Mouse (Mus musculus) MEL (cell line): Measurements from ENCODE around the gene Scd4. TPM values are rescaled to one million over a fixed set of nuclear protein-coding genes. Genes with fewer than 3 reads are reported as not detected.

Experiments used
- DNase-seq: peaks from one replicate; pipeline ENCODE4 v3.0.0; 2011; ENCODE audit warnings: low read depth, low spot score
- H3K27ac ChIP-seq: 2 replicates; pipeline ENCODE4 v1.5.1; 2012; ENCODE audit warnings: low read depth, mild to moderate bottlenecking, control low read depth, low read length, moderate library complexity; ENCODE audit not compliant: control insufficient read depth
- H3K27me3 ChIP-seq, 2 experiments: fragments of 150-350 bp in 1 of 2; sonication (generic) in 1 of 2; 2 replicates each; pipeline ENCODE4 v1.6.1; 2012; ENCODE audit warnings: low read length in 2 of 2, mild to moderate bottlenecking in 2 of 2, improper control_type of control experiment in 1 of 2, moderate library complexity in 1 of 2; ENCODE audit not compliant: insufficient read depth in 2 of 2, control insufficient read depth in 1 of 2
- H3K36me3 ChIP-seq, 2 experiments: 2 replicates each; pipeline ENCODE4 v1.6.1; 2012 to 2014; ENCODE audit warnings: low read length in 2 of 2, improper control_type of control experiment in 1 of 2, inconsistent platforms in 1 of 2, mild to moderate bottlenecking in 1 of 2; ENCODE audit not compliant: insufficient read depth in 2 of 2, control insufficient read depth in 1 of 2
- H3K4me1 ChIP-seq, 2 experiments: fragments of 150-350 bp in 1 of 2; sonication (generic) in 1 of 2; 2 replicates each; pipeline ENCODE4 v1.6.1; 2012; ENCODE audit warnings: low read length in 2 of 2, improper control_type of control experiment in 1 of 2, mild to moderate bottlenecking in 1 of 2; ENCODE audit not compliant: insufficient read depth in 2 of 2, control insufficient read depth in 1 of 2
- H3K4me3 ChIP-seq, 2 experiments: fragments of 150-350 bp in 1 of 2; sonication (generic) in 1 of 2; 2 replicates each; pipeline ENCODE4 v1.5.1; 2012; ENCODE audit warnings: low read depth in 2 of 2, low read length in 2 of 2, mild to moderate bottlenecking in 2 of 2, moderate library complexity in 2 of 2, control low read depth in 1 of 2, improper control_type of control experiment in 1 of 2; ENCODE audit not compliant: control insufficient read depth in 1 of 2, insufficient read depth in 1 of 2
- H3K79me2 ChIP-seq: 2 replicates; pipeline ENCODE4 v1.6.1; 2012; ENCODE audit warnings: mild to moderate bottlenecking, low read length, moderate library complexity; ENCODE audit not compliant: control insufficient read depth, poor library complexity, insufficient read depth
- H3K9ac ChIP-seq: 2 replicates; pipeline ENCODE4 v1.6.1; 2012; ENCODE audit warnings: low read depth, mild to moderate bottlenecking, control low read depth, low read length, moderate library complexity; ENCODE audit not compliant: control insufficient read depth, poor library complexity, severe bottlenecking
- H3K9me3 ChIP-seq: fragments of 150-350 bp; sonication (generic); replicated peaks from 2 replicates; pipeline ENCODE4 v1.6.1; 2012; ENCODE audit warnings: mild to moderate bottlenecking, low read length, improper control_type of control experiment, moderate library complexity; ENCODE audit not compliant: insufficient read depth
- BHLHE40 ChIP-seq: IDR thresholded peaks from 2 replicates; pipeline ENCODE4 v1.6.1; 2012; ENCODE audit warnings: low read depth, mild to moderate bottlenecking, inconsistent platforms, low read length, improper control_type of control experiment, borderline replicate concordance
- CHD1 ChIP-seq: IDR thresholded peaks from 2 replicates; pipeline ENCODE4 v1.6.1; 2012; ENCODE audit warnings: low read depth, mild to moderate bottlenecking, inconsistent platforms, low read length, improper control_type of control experiment
- CHD2 ChIP-seq: IDR thresholded peaks from 2 replicates; pipeline ENCODE4 v1.6.1; 2011; ENCODE audit warnings: low read length, improper control_type of control experiment
- E2F4 ChIP-seq: IDR thresholded peaks from 2 replicates; pipeline ENCODE4 v1.6.1; 2011; ENCODE audit warnings: low read depth, low read length, improper control_type of control experiment, borderline replicate concordance
- ELF1 ChIP-seq: IDR thresholded peaks from 2 replicates; pipeline ENCODE4 v1.6.1; 2014; ENCODE audit warnings: low read depth, mild to moderate bottlenecking, inconsistent platforms, low read length, improper control_type of control experiment, moderate library complexity
- EP300 ChIP-seq, 2 experiments: IDR thresholded peaks; 2 replicates each; pipeline ENCODE4 v1.6.1; 2011; ENCODE audit warnings: improper control_type of control experiment in 2 of 2, low read length in 2 of 2, low read depth in 1 of 2, mild to moderate bottlenecking in 1 of 2
- GABPA ChIP-seq: IDR thresholded peaks from 2 replicates; pipeline ENCODE4 v1.6.1; 2012; ENCODE audit warnings: low read depth, mild to moderate bottlenecking, inconsistent platforms, low read length, improper control_type of control experiment, moderate library complexity
- GATA1 ChIP-seq: IDR thresholded peaks from 2 replicates; pipeline ENCODE4 v1.6.1; 2011; ENCODE audit warnings: low read depth, low read length, improper control_type of control experiment
- HCFC1 ChIP-seq: IDR thresholded peaks from 2 replicates; pipeline ENCODE4 v1.6.1; 2012; ENCODE audit warnings: low read depth, mild to moderate bottlenecking, inconsistent platforms, low read length, improper control_type of control experiment, moderate library complexity
- JUND ChIP-seq: IDR thresholded peaks from 2 replicates; pipeline ENCODE4 v1.6.1; 2011; ENCODE audit warnings: low read depth, mild to moderate bottlenecking, improper control_type of control experiment, low read length
- KAT2A ChIP-seq: conservative IDR thresholded peaks from 2 replicates; pipeline ENCODE4 v1.6.1; 2012; ENCODE audit warnings: low read depth, low read length, improper control_type of control experiment, inconsistent platforms
- MAX ChIP-seq: IDR thresholded peaks from 2 replicates; pipeline ENCODE4 v1.6.1; 2011; ENCODE audit warnings: low read length, improper control_type of control experiment
- MAZ ChIP-seq: IDR thresholded peaks from 2 replicates; pipeline ENCODE4 v1.6.1; 2012; ENCODE audit warnings: low read depth, mild to moderate bottlenecking, inconsistent platforms, low read length, improper control_type of control experiment
- MXI1 ChIP-seq: IDR thresholded peaks from 2 replicates; pipeline ENCODE4 v1.6.1; 2011; ENCODE audit warnings: mild to moderate bottlenecking, low read depth, low read length, improper control_type of control experiment
- MYB ChIP-seq: IDR thresholded peaks from 2 replicates; pipeline ENCODE4 v1.6.1; 2011; ENCODE audit warnings: mild to moderate bottlenecking, low read depth, low read length, improper control_type of control experiment
- MYC ChIP-seq: IDR thresholded peaks from 2 replicates; pipeline ENCODE4 v1.6.1; 2011; ENCODE audit warnings: low read depth, mild to moderate bottlenecking, low read length, improper control_type of control experiment, moderate library complexity
- NRF1 ChIP-seq: IDR thresholded peaks from 2 replicates; pipeline ENCODE4 v1.6.1; 2014; ENCODE audit warnings: low read depth, mild to moderate bottlenecking, inconsistent platforms, low read length, improper control_type of control experiment, moderate library complexity; ENCODE audit not compliant: poor library complexity, insufficient read depth, severe bottlenecking
- POLR2A ChIP-seq, 2 experiments: IDR thresholded peaks; 2 replicates each; pipeline ENCODE4 v1.6.1; 2011 to 2012; ENCODE audit warnings: low read length in 2 of 2, mild to moderate bottlenecking in 2 of 2, control low read depth in 1 of 2, improper control_type of control experiment in 1 of 2, low read depth in 1 of 2, moderate library complexity in 1 of 2; ENCODE audit not compliant: control insufficient read depth in 1 of 2, insufficient read depth in 1 of 2, poor library complexity in 1 of 2
- POLR2AphosphoS2 ChIP-seq: IDR thresholded peaks from 2 replicates; pipeline ENCODE4 v1.6.1; 2011; ENCODE audit warnings: low read length, improper control_type of control experiment
- RCOR1 ChIP-seq: IDR thresholded peaks from 2 replicates; pipeline ENCODE4 v1.6.1; 2012; ENCODE audit warnings: low read depth, mild to moderate bottlenecking, inconsistent platforms, low read length, improper control_type of control experiment
- SMC3 ChIP-seq: IDR thresholded peaks from 2 replicates; pipeline ENCODE4 v1.6.1; 2011; ENCODE audit warnings: low read depth, low read length, improper control_type of control experiment
- TAL1 ChIP-seq: IDR thresholded peaks from 2 replicates; pipeline ENCODE4 v1.6.1; 2012; ENCODE audit warnings: mild to moderate bottlenecking, inconsistent platforms, low read length, moderate library complexity, mixed read lengths
- TBP ChIP-seq: IDR thresholded peaks from 2 replicates; pipeline ENCODE4 v1.8.0; 2011; ENCODE audit warnings: low read depth, low read length, improper control_type of control experiment
- TCF12 ChIP-seq: IDR thresholded peaks from 2 replicates; pipeline ENCODE4 v1.6.1; 2014; ENCODE audit warnings: low read depth, mild to moderate bottlenecking, inconsistent platforms, low read length, improper control_type of control experiment, moderate library complexity
- USF2 ChIP-seq, 2 experiments: IDR thresholded peaks; 2 replicates each; pipeline ENCODE4 v1.6.1; 2011 to 2012; ENCODE audit warnings: improper control_type of control experiment in 2 of 2, low read length in 2 of 2, borderline replicate concordance in 1 of 2, inconsistent platforms in 1 of 2, low read depth in 1 of 2, mild to moderate bottlenecking in 1 of 2; ENCODE audit not compliant: insufficient read depth in 1 of 2
- ZC3H11A ChIP-seq: IDR thresholded peaks from 2 replicates; pipeline ENCODE4 v1.6.1; 2012; ENCODE audit warnings: low read depth, mild to moderate bottlenecking, inconsistent platforms, low read length, improper control_type of control experiment
- ZKSCAN1 ChIP-seq: IDR thresholded peaks from 2 replicates; pipeline ENCODE4 v1.6.1; 2012; ENCODE audit warnings: low read depth, mild to moderate bottlenecking, inconsistent platforms, low read length, improper control_type of control experiment, moderate library complexity
- ZMIZ1 ChIP-seq: IDR thresholded peaks from 2 replicates; pipeline ENCODE4 v1.6.1; 2012; ENCODE audit warnings: low read depth, mild to moderate bottlenecking, inconsistent platforms, low read length, improper control_type of control experiment, moderate library complexity
- polyA plus RNA-seq, 2 experiments: library from polyadenylated mRNA; stranded (reverse) in 1 of 2; unstranded in 1 of 2; fragments of >175 nt in 1 of 2; fragments of >200 nt in 1 of 2; gene quantifications; 2 replicates each; pipeline versions ENCODE4 v1.2.1 to v1.2.4; 2012; ENCODE audit warnings: low replicate concordance in 2 of 2, low read depth in 1 of 2; ENCODE audit not compliant: insufficient read length in 2 of 2, insufficient read depth in 1 of 2, missing spikeins in 1 of 2
- total RNA-seq: library from RNA; depleted of rRNA; stranded (reverse); fragments of 300-350 nt; gene quantifications from 2 replicates; pipeline ENCODE4 v1.2.3, GENCODE M21; 2012

The Scd4 gene
- total and polyA plus RNA-seq, 3 experiments, result 0.31 to 0.36 TPM; not detected in 1

DNA sequence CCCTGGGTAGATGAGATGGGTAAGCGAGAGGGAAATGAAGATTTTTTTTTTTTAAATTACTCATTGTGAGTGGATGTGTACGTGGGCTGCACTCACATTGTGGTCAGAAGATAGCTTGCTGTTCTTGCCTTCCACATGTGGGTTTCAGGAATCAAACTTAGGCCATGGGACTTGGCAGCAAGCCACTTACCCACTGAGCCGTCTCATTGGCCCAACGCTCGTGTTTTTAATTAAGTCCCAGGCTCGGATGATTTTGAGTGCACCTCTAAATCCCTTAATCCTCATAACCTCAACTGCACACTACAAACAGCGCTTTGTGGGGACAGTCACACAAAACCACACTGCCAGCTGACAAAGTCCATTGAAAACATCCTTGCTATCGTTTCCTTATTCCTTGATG is 36.5 kb downstream of the Scd4 start:
- no peaks in the 10 kb centered on the region for H3K4me1 ChIP-seq
- no peaks in the 10 kb centered on the region for H3K79me2 ChIP-seq
- no peaks in the 10 kb centered on the region for H3K9me3 ChIP-seq
- H3K9ac ChIP-seq, result no peak overlapping the region
- no peak for DNase-seq
- H3K27ac ChIP-seq, result no peak overlapping the region
- H3K36me3 ChIP-seq, result no peaks in the 10 kb centered on the region
- no peak for TF ChIP-seq POLR2AphosphoS2
- TF ChIP-seq MYC, result no peak
- no peak for TF ChIP-seq TAL1
- TF ChIP-seq CHD2, result no peak
- no peak for TF ChIP-seq TCF12
- H3K4me3 ChIP-seq, result no peak overlapping the region
- H3K27me3 ChIP-seq, result peaks cover 5 to 9% of the 10 kb centered on the region in 2 experiments; a peak in 3 of 4 replicates

DNA sequence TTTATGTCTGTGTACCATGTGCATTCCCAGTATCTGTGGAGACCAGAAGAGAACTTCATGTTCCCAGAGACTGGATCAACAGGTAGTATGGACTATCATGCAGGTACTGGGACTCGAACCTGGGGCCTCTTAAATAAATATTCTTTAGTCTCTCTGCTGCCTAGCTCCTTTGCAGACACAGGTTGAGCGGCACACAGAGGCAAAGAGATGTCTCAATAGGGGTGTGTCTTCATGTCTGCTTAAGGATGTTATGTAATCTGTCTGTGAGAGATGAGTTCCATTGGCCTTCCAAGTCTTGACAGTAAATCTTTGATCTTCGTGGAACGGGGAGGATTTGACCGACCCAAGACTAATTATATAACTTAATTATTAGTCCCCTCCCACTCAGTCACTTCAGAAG is 37.3 kb downstream of the Scd4 start:
- peaks cover 10 to 12% of the 10 kb centered on the region in 2 experiments for H3K27me3 ChIP-seq
- no peak overlapping the region for H3K9ac ChIP-seq
- no peaks in the 10 kb centered on the region for H3K79me2 ChIP-seq
- no peaks in the 10 kb centered on the region for H3K9me3 ChIP-seq
- no peak overlapping the region for H3K4me3 ChIP-seq
- no peak overlapping the region for H3K27ac ChIP-seq
- TF ChIP-seq MAZ (no peak), MXI1 (no peak), ZC3H11A (no peak), ZKSCAN1 (no peak), E2F4 (no peak), EP300 (IDR thresholded peaks at IDR 0.05; ENCODE audit: low read depth in 1 of 2, low read length in 2 of 2) (no peak), KAT2A (no peak), NRF1 (no peak)
- DNase-seq, result no peak
- no peaks in the 10 kb centered on the region for H3K4me1 ChIP-seq
- no peaks in the 10 kb centered on the region for H3K36me3 ChIP-seq

DNA sequence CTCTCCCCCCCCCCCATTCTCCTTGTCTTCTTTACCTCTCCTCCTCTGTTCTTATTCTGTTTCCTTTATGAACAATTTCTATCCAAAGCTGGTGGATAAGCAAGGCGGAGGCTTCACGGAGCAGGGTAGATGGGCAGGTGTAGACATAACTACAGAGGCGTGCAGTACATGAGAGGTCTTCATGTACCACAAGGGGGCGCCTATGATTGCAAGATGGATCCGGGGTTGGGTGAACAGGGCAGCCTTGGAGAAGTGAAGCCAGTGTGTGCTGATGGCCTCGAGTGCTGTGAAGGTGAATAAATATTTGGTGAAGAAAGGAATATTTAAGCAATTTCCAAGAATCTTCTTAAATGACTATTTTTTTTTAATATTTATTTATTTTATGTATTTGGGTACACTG is 40.1 kb downstream of the Scd4 start:
- H3K4me3 ChIP-seq, result no peak overlapping the region
- peaks cover 11 to 24% of the 10 kb centered on the region in 2 experiments for H3K27me3 ChIP-seq
- H3K79me2 ChIP-seq, result no peaks in the 10 kb centered on the region
- H3K36me3 ChIP-seq, result no peaks in the 10 kb centered on the region
- H3K9ac ChIP-seq, result no peak overlapping the region
- H3K27ac ChIP-seq, result no peak overlapping the region
- H3K4me1 ChIP-seq, result no peaks in the 10 kb centered on the region
- peak; percentile 92 for DNase-seq
- no peaks in the 10 kb centered on the region for H3K9me3 ChIP-seq
- TF ChIP-seq SMC3 (peak; percentile 100), HCFC1 (no peak), RCOR1 (no peak), JUND (no peak), MAX (no peak), TBP (no peak), CHD1 (no peak), MXI1 (no peak), POLR2A (IDR thresholded peaks at IDR 0.05; ENCODE audit: control insufficient read depth in 1 of 2, insufficient read depth in 1 of 2, low read depth in 1 of 2, low read length in 2 of 2, poor library complexity in 1 of 2) (no peak), MYC (no peak), POLR2AphosphoS2 (no peak), MYB (no peak), ZMIZ1 (no peak), ZKSCAN1 (no peak), GATA1 (no peak), CHD2 (no peak), TCF12 (no peak), ELF1 (no peak), BHLHE40 (no peak), KAT2A (no peak), USF2 (IDR thresholded peaks at IDR 0.05; ENCODE audit: borderline replicate concordance in 1 of 2, insufficient read depth in 1 of 2, low read depth in 1 of 2, low read length in 2 of 2) (no peak), GABPA (no peak), EP300 (IDR thresholded peaks at IDR 0.05; ENCODE audit: low read depth in 1 of 2, low read length in 2 of 2) (no peak)
